Mouse (Mus musculus): ENCODE data around the gene Hras. TPM values are rescaled to one million over a fixed set of nuclear protein-coding genes. Genes with fewer than 3 reads are reported as not detected.

Gene Hras
- polyA plus RNA-seq, 1 experiment from 2014 or later, result 93.9 TPM

GRCm38 (mm10) chr7:141218141-141218540, 24.3 kb upstream of the Hras start:
- H3K27ac ChIP-seq (replicated peaks in 1 of 2; ENCODE audit: control insufficient read depth in 1 of 2, insufficient read depth in 1 of 2, low read depth in 2 of 2, low read length in 2 of 2), result no peak overlapping the region
- no peak overlapping the region for H3K9ac ChIP-seq (ENCODE audit: low read length)
- no peaks in the 10 kb centered on the region for H3K9me3 ChIP-seq (ENCODE audit: control insufficient read depth, low read length)
- no peak for ATAC-seq (ENCODE audit: insufficient number of reproducible peaks, insufficient read depth, low FRiP score, low read depth)
- WGBS, result 84% methylated on average over 3 of the region's 3 CpGs
- H3K4me2 ChIP-seq (ENCODE audit: low read length), result no peak overlapping the region
- peaks cover 24 to 38% of the 10 kb centered on the region in 2 experiments for H3K4me1 ChIP-seq (ENCODE audit: control insufficient read depth in 2 of 2, insufficient read depth in 2 of 2, low read length in 2 of 2)
- 0 out of 2 replicates have a peak, but pooled peaks cover 11% of the 10 kb centered on the region for H3K36me3 ChIP-seq (ENCODE audit: control insufficient read depth, insufficient read depth, low read length)
- no peaks in the 10 kb centered on the region; the same call in 1 of the 2 replicates for H3K27me3 ChIP-seq (ENCODE audit: control insufficient read depth, insufficient read depth, low read length)
- no peak overlapping the region for H3K4me3 ChIP-seq (ENCODE audit: control insufficient read depth in 1 of 2, insufficient read depth in 1 of 2, low read depth in 1 of 2, low read length in 2 of 2)

DNA sequence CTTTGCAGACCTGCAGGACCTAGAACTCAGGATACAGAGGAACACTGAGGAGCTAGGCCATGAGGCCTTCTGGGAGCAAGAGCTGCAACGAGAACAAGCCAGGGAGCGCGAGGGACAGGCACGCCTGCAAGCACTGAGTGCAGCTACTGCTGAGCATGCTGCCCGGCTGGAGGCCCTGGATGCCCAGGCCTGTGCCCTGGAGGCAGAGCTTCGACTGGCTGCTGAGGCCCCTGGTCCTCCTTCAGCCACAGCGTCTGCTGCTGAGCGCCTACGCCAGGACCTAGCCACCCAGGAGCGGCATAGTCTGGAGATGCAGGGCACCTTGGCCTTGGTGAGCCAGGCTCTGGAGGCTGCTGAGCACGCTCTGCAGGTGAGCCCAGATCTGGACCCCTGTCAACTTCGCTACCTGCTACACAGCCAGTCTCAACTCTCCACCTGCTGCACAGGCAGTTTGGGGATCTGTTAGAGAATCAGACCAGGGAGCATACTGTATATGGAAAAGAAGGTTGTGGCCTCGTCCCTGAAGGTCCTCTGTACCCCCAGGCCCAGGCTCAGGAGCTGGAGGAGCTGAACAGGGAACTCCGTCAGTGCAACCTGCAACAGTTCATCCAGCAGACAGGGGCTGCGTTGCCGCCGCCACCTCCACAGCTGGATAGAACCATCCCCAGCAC, 23.7 kb upstream of the Hras start:
- Histone ChIP-seq H3K4me3 (ENCODE audit: control insufficient read depth in 1 of 2, insufficient read depth in 1 of 2, low read depth in 1 of 2, low read length in 2 of 2) (no peak overlapping the region), H3K4me2 (ENCODE audit: low read length) (no peak overlapping the region), H3K27ac (replicated peaks in 1 of 2; ENCODE audit: control insufficient read depth in 1 of 2, insufficient read depth in 1 of 2, low read depth in 2 of 2, low read length in 2 of 2) (no peak overlapping the region), H3K27me3 (ENCODE audit: control insufficient read depth, insufficient read depth, low read length) (no peaks in the 10 kb centered on the region; the same call in 1 of the 2 replicates), H3K9me3 (ENCODE audit: control insufficient read depth, low read length) (no peaks in the 10 kb centered on the region), H3K4me1 (ENCODE audit: control insufficient read depth in 2 of 2, insufficient read depth in 2 of 2, low read length in 2 of 2) (peaks cover 20 to 33% of the 10 kb centered on the region in 2 experiments), H3K36me3 (ENCODE audit: control insufficient read depth, insufficient read depth, low read length) (0 out of 2 replicates have a peak, but pooled peaks cover 11% of the 10 kb centered on the region), H3K9ac (ENCODE audit: low read length) (peak overlapping the region; percentile 79; the same call in 1 of the 2 replicates)
- WGBS, result 89% methylated on average over 17 of the region's 17 CpGs
- no peak for ATAC-seq (ENCODE audit: insufficient number of reproducible peaks, insufficient read depth, low FRiP score, low read depth)

DNA sequence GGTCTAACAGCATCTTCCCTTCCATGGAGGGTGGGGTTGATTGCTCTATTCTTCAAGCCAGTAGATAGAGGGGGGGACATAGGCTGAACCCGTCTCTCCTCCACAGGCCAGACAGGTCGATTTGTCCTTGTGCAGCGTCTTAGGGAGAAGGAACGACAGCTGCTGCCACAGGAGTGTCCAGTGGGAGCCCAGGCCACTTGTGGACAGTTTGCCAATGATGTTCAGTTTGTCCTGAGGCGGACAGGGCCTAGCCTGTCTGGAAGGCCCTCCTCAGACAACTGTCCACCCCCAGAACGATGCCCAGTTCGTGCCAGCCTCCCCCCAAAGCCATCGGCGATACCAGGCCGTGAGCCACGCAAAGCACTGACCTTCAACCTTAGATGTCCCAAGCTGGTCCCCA, 23.1 kb upstream of the Hras start:
- H3K4me1 ChIP-seq (ENCODE audit: control insufficient read depth in 2 of 2, insufficient read depth in 2 of 2, low read length in 2 of 2), result peaks cover 14 to 27% of the 10 kb centered on the region in 2 experiments
- H3K9me3 ChIP-seq (ENCODE audit: control insufficient read depth, low read length), result no peaks in the 10 kb centered on the region
- no peaks in the 10 kb centered on the region; the same call in 1 of the 2 replicates for H3K27me3 ChIP-seq (ENCODE audit: control insufficient read depth, insufficient read depth, low read length)
- peak overlapping the region in 1 of 2 experiments; percentile 43; a peak in 1 of 4 replicates for H3K27ac ChIP-seq (replicated peaks in 1 of 2; ENCODE audit: control insufficient read depth in 1 of 2, insufficient read depth in 1 of 2, low read depth in 2 of 2, low read length in 2 of 2)
- no peak for ATAC-seq (ENCODE audit: insufficient number of reproducible peaks, insufficient read depth, low FRiP score, low read depth)
- H3K4me2 ChIP-seq (ENCODE audit: low read length), result peak overlapping the region; percentile 96
- H3K36me3 ChIP-seq (ENCODE audit: control insufficient read depth, insufficient read depth, low read length), result 0 out of 2 replicates have a peak, but pooled peaks cover 11% of the 10 kb centered on the region
- peak overlapping the region; percentile 58 to 61; a peak in 2 of 4 replicates for H3K4me3 ChIP-seq (ENCODE audit: control insufficient read depth in 1 of 2, insufficient read depth in 1 of 2, low read depth in 1 of 2, low read length in 2 of 2)
- WGBS, result 85% methylated on average over 11 of the region's 11 CpGs
- H3K9ac ChIP-seq (ENCODE audit: low read length), result peak overlapping the region; percentile 79

DNA sequence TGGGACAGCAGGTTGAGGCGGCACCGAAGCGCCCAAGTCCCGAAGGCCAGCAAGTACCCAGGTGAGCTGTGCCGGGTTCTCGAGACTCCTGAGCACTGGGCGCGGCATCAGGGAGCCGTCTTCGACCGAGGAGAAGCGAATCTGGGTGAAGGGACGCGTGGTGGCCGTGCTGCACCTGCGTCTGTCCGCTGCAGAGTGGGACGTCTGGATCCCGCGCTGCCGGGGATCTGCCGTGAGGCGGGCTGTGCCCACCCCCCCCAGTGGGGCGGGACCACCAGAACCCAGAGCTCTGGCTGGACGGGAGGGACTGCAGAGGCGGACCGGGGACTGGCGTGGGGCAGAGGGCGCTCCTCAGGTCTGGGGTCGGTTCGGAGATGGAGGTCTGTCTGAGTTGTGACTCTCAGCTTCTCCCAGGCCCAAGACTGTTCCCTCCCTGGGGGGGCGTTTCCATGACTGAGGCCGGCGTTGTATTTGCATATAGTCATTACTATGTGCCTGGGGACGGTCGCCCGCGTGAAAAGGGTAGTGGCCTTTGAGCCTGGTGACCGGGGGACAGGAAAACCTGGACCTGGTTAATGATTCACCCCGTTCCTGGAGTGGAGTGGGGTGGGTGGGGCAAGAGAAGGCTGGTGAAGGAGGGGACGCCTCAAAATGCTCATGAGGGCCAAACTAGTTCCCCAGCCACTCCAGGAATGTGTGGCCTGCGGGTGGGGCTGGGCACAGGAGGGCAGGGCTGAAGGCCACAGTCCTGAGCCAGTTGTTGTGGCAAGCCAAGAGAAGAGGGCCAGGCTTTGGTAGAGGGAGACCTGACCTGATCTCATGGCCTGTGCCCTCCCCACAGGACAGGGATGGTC, 22.3 kb upstream of the Hras start:
- H3K27ac ChIP-seq (replicated peaks in 1 of 2; ENCODE audit: control insufficient read depth in 1 of 2, insufficient read depth in 1 of 2, low read depth in 2 of 2, low read length in 2 of 2), result peak overlapping the region; percentile 32 to 43
- WGBS, result under 1% methylated on average over 40 of the region's 42 CpGs
- H3K9me3 ChIP-seq (ENCODE audit: control insufficient read depth, low read length), result no peaks in the 10 kb centered on the region
- H3K4me1 ChIP-seq (ENCODE audit: control insufficient read depth in 2 of 2, insufficient read depth in 2 of 2, low read length in 2 of 2), result peaks cover 14 to 26% of the 10 kb centered on the region in 2 experiments
- H3K9ac ChIP-seq (ENCODE audit: low read length), result peak overlapping the region; percentile 79
- H3K27me3 ChIP-seq (ENCODE audit: control insufficient read depth, insufficient read depth, low read length), result no peaks in the 10 kb centered on the region; the same call in 1 of the 2 replicates
- peak; percentile 0; the same call in 1 of the 2 replicates for ATAC-seq (ENCODE audit: insufficient number of reproducible peaks, insufficient read depth, low FRiP score, low read depth)
- H3K4me3 ChIP-seq (ENCODE audit: control insufficient read depth in 1 of 2, insufficient read depth in 1 of 2, low read depth in 1 of 2, low read length in 2 of 2), result peak overlapping the region; percentile 58 to 61
- 0 out of 2 replicates have a peak, but pooled peaks cover 11% of the 10 kb centered on the region for H3K36me3 ChIP-seq (ENCODE audit: control insufficient read depth, insufficient read depth, low read length)
- peak overlapping the region; percentile 96 for H3K4me2 ChIP-seq (ENCODE audit: low read length)

GRCm38 (mm10) chr7:141215101-141215879, 21.5 kb upstream of the Hras start, which contains the start of gene Rassf7:
Gene Rassf7 (plus strand): TSS chr7:141215860.
- Histone ChIP-seq H3K4me1 (ENCODE audit: control insufficient read depth in 2 of 2, insufficient read depth in 2 of 2, low read length in 2 of 2) (peaks cover 9 to 18% of the 10 kb centered on the region in 2 experiments), H3K9me3 (ENCODE audit: control insufficient read depth, low read length) (no peaks in the 10 kb centered on the region), H3K36me3 (ENCODE audit: control insufficient read depth, insufficient read depth, low read length) (0 out of 2 replicates have a peak, but pooled peaks cover 11% of the 10 kb centered on the region), H3K27me3 (ENCODE audit: control insufficient read depth, insufficient read depth, low read length) (no peaks in the 10 kb centered on the region; the same call in 1 of the 2 replicates), H3K4me2 (ENCODE audit: low read length) (peak within 1 kb of the TSS; percentile 96), H3K27ac (replicated peaks in 1 of 2; ENCODE audit: control insufficient read depth in 1 of 2, insufficient read depth in 1 of 2, low read depth in 2 of 2, low read length in 2 of 2) (peak within 1 kb of the TSS; percentile 43 to 50), H3K4me3 (ENCODE audit: control insufficient read depth in 1 of 2, insufficient read depth in 1 of 2, low read depth in 1 of 2, low read length in 2 of 2) (peak within 1 kb of the TSS; percentile 58 to 61), H3K9ac (ENCODE audit: low read length) (peak within 1 kb of the TSS; percentile 79)
- peak; percentile 94 for ATAC-seq (ENCODE audit: insufficient number of reproducible peaks, insufficient read depth, low FRiP score, low read depth)
- under 1% methylated on average over 41 of the region's 41 CpGs for WGBS

GRCm38 (mm10) chr7:141214310-141214709, 20.5 kb upstream of the Hras start:
- Histone ChIP-seq H3K9me3 (ENCODE audit: control insufficient read depth, low read length) (no peaks in the 10 kb centered on the region), H3K36me3 (ENCODE audit: control insufficient read depth, insufficient read depth, low read length) (0 out of 2 replicates have a peak, but pooled peaks cover 11% of the 10 kb centered on the region), H3K4me2 (ENCODE audit: low read length) (no peak overlapping the region), H3K4me1 (ENCODE audit: control insufficient read depth in 2 of 2, insufficient read depth in 2 of 2, low read length in 2 of 2) (peaks cover 9 to 17% of the 10 kb centered on the region in 2 experiments), H3K27ac (replicated peaks in 1 of 2; ENCODE audit: control insufficient read depth in 1 of 2, insufficient read depth in 1 of 2, low read depth in 2 of 2, low read length in 2 of 2) (no peak overlapping the region), H3K27me3 (ENCODE audit: control insufficient read depth, insufficient read depth, low read length) (no peaks in the 10 kb centered on the region; the same call in 1 of the 2 replicates), H3K4me3 (ENCODE audit: control insufficient read depth in 1 of 2, insufficient read depth in 1 of 2, low read depth in 1 of 2, low read length in 2 of 2) (no peak overlapping the region), H3K9ac (ENCODE audit: low read length) (no peak overlapping the region)
- no peak for ATAC-seq (ENCODE audit: insufficient number of reproducible peaks, insufficient read depth, low FRiP score, low read depth)
- 66% methylated on average over 3 of the region's 3 CpGs for WGBS

All from heart, embryonic 14.5 days (tissue).